Mouse (Mus musculus) MEL (cell line): ENCODE measurements at regions not wholly inside any gene's neighbourhood (a gene's known extent, or its start where the extent isn't known, plus 50 kb on each side); places are given as distances from the start of the nearest gene placed in this dataset.

Experiments used
- DNase-seq: peaks from one replicate; pipeline ENCODE4 v3.0.0; 2011; ENCODE audit warnings: low read depth, low spot score
- H3K27ac ChIP-seq: 2 replicates; pipeline ENCODE4 v1.5.1; 2012; ENCODE audit warnings: low read depth, mild to moderate bottlenecking, control low read depth, low read length, moderate library complexity; ENCODE audit not compliant: control insufficient read depth
- H3K27me3 ChIP-seq, 2 experiments: fragments of 150-350 bp in 1 of 2; sonication (generic) in 1 of 2; 2 replicates each; pipeline ENCODE4 v1.6.1; 2012; ENCODE audit warnings: low read length in 2 of 2, mild to moderate bottlenecking in 2 of 2, improper control_type of control experiment in 1 of 2, moderate library complexity in 1 of 2; ENCODE audit not compliant: insufficient read depth in 2 of 2, control insufficient read depth in 1 of 2
- H3K36me3 ChIP-seq, 2 experiments: 2 replicates each; pipeline ENCODE4 v1.6.1; 2012 to 2014; ENCODE audit warnings: low read length in 2 of 2, improper control_type of control experiment in 1 of 2, inconsistent platforms in 1 of 2, mild to moderate bottlenecking in 1 of 2; ENCODE audit not compliant: insufficient read depth in 2 of 2, control insufficient read depth in 1 of 2
- H3K4me1 ChIP-seq, 2 experiments: fragments of 150-350 bp in 1 of 2; sonication (generic) in 1 of 2; 2 replicates each; pipeline ENCODE4 v1.6.1; 2012; ENCODE audit warnings: low read length in 2 of 2, improper control_type of control experiment in 1 of 2, mild to moderate bottlenecking in 1 of 2; ENCODE audit not compliant: insufficient read depth in 2 of 2, control insufficient read depth in 1 of 2
- H3K4me3 ChIP-seq, 2 experiments: fragments of 150-350 bp in 1 of 2; sonication (generic) in 1 of 2; 2 replicates each; pipeline ENCODE4 v1.5.1; 2012; ENCODE audit warnings: low read depth in 2 of 2, low read length in 2 of 2, mild to moderate bottlenecking in 2 of 2, moderate library complexity in 2 of 2, control low read depth in 1 of 2, improper control_type of control experiment in 1 of 2; ENCODE audit not compliant: control insufficient read depth in 1 of 2, insufficient read depth in 1 of 2
- H3K79me2 ChIP-seq: 2 replicates; pipeline ENCODE4 v1.6.1; 2012; ENCODE audit warnings: mild to moderate bottlenecking, low read length, moderate library complexity; ENCODE audit not compliant: control insufficient read depth, poor library complexity, insufficient read depth
- H3K9ac ChIP-seq: 2 replicates; pipeline ENCODE4 v1.6.1; 2012; ENCODE audit warnings: low read depth, mild to moderate bottlenecking, control low read depth, low read length, moderate library complexity; ENCODE audit not compliant: control insufficient read depth, poor library complexity, severe bottlenecking
- H3K9me3 ChIP-seq: fragments of 150-350 bp; sonication (generic); replicated peaks from 2 replicates; pipeline ENCODE4 v1.6.1; 2012; ENCODE audit warnings: mild to moderate bottlenecking, low read length, improper control_type of control experiment, moderate library complexity; ENCODE audit not compliant: insufficient read depth
- BHLHE40 ChIP-seq: IDR thresholded peaks from 2 replicates; pipeline ENCODE4 v1.6.1; 2012; ENCODE audit warnings: low read depth, mild to moderate bottlenecking, inconsistent platforms, low read length, improper control_type of control experiment, borderline replicate concordance
- CHD1 ChIP-seq: IDR thresholded peaks from 2 replicates; pipeline ENCODE4 v1.6.1; 2012; ENCODE audit warnings: low read depth, mild to moderate bottlenecking, inconsistent platforms, low read length, improper control_type of control experiment
- EP300 ChIP-seq, 2 experiments: IDR thresholded peaks; 2 replicates each; pipeline ENCODE4 v1.6.1; 2011; ENCODE audit warnings: improper control_type of control experiment in 2 of 2, low read length in 2 of 2, low read depth in 1 of 2, mild to moderate bottlenecking in 1 of 2
- JUND ChIP-seq: IDR thresholded peaks from 2 replicates; pipeline ENCODE4 v1.6.1; 2011; ENCODE audit warnings: low read depth, mild to moderate bottlenecking, improper control_type of control experiment, low read length
- KAT2A ChIP-seq: conservative IDR thresholded peaks from 2 replicates; pipeline ENCODE4 v1.6.1; 2012; ENCODE audit warnings: low read depth, low read length, improper control_type of control experiment, inconsistent platforms
- MAX ChIP-seq: IDR thresholded peaks from 2 replicates; pipeline ENCODE4 v1.6.1; 2011; ENCODE audit warnings: low read length, improper control_type of control experiment
- MEF2A ChIP-seq: IDR thresholded peaks from 2 replicates; pipeline ENCODE4 v1.6.1; 2014; ENCODE audit warnings: low read depth, mild to moderate bottlenecking, inconsistent platforms, low read length, improper control_type of control experiment; ENCODE audit not compliant: poor library complexity, insufficient replicate concordance, severe bottlenecking; ENCODE audit errors: extremely low read depth
- NELFE ChIP-seq: IDR thresholded peaks from 2 replicates; pipeline ENCODE4 v1.6.1; 2011; ENCODE audit warnings: low read depth, low read length, improper control_type of control experiment
- POLR2AphosphoS2 ChIP-seq: IDR thresholded peaks from 2 replicates; pipeline ENCODE4 v1.6.1; 2011; ENCODE audit warnings: low read length, improper control_type of control experiment
- POLR2AphosphoS5 ChIP-seq: IDR thresholded peaks from 2 replicates; pipeline ENCODE4 v1.6.1; 2012; ENCODE audit warnings: low read depth, borderline replicate concordance, mild to moderate bottlenecking, inconsistent platforms, low read length, moderate library complexity, mixed read lengths
- RAD21 ChIP-seq: IDR thresholded peaks from 2 replicates; pipeline ENCODE4 v1.6.1; 2011; ENCODE audit warnings: mild to moderate bottlenecking, low read depth, low read length, improper control_type of control experiment
- RCOR1 ChIP-seq: IDR thresholded peaks from 2 replicates; pipeline ENCODE4 v1.6.1; 2012; ENCODE audit warnings: low read depth, mild to moderate bottlenecking, inconsistent platforms, low read length, improper control_type of control experiment
- TAL1 ChIP-seq: IDR thresholded peaks from 2 replicates; pipeline ENCODE4 v1.6.1; 2012; ENCODE audit warnings: mild to moderate bottlenecking, inconsistent platforms, low read length, moderate library complexity, mixed read lengths
- TBP ChIP-seq: IDR thresholded peaks from 2 replicates; pipeline ENCODE4 v1.8.0; 2011; ENCODE audit warnings: low read depth, low read length, improper control_type of control experiment
- UBTF ChIP-seq: IDR thresholded peaks from 2 replicates; pipeline ENCODE4 v1.6.1; 2012; ENCODE audit warnings: low read depth, mild to moderate bottlenecking, inconsistent platforms, low read length, improper control_type of control experiment, moderate library complexity, borderline replicate concordance; ENCODE audit not compliant: insufficient read depth
- USF1 ChIP-seq: IDR thresholded peaks from 2 replicates; pipeline ENCODE4 v1.6.1; 2014; ENCODE audit warnings: low read depth, mild to moderate bottlenecking, inconsistent platforms, low read length, improper control_type of control experiment, moderate library complexity
- USF2 ChIP-seq, 2 experiments: IDR thresholded peaks; 2 replicates each; pipeline ENCODE4 v1.6.1; 2011 to 2012; ENCODE audit warnings: improper control_type of control experiment in 2 of 2, low read length in 2 of 2, borderline replicate concordance in 1 of 2, inconsistent platforms in 1 of 2, low read depth in 1 of 2, mild to moderate bottlenecking in 1 of 2; ENCODE audit not compliant: insufficient read depth in 1 of 2

DNA sequence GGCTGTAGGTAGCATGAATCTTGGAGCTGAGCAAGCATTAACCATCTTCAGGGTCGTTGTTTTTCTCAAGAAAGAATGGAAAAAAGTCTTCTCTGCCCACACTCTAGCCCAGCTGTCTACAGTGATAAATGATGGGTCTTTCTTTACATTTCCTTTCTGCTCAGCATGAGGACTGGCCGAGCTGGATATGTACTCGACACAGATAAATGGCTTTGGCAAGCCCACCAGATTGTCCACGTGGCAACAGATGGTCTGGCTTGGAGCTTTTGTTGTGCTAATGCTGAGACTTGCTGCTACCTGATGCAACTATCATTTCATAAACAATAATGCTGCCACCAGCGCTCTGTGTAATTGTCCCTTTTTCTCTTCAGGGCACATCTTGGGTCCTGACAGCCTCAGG is 487.8 kb downstream of the Tmem114 start:
- Histone ChIP-seq H3K27ac (no peak overlapping the region), H3K27me3 (no peaks in the 10 kb centered on the region), H3K79me2 (no peaks in the 10 kb centered on the region), H3K36me3 (no peaks in the 10 kb centered on the region), H3K4me3 (no peak overlapping the region), H3K4me1 (no peaks in the 10 kb centered on the region), H3K9ac (no peak overlapping the region), H3K9me3 (no peaks in the 10 kb centered on the region)
- TF ChIP-seq RAD21 (no peak), TBP (no peak), MAX (no peak), RCOR1 (no peak), TAL1 (no peak), BHLHE40 (no peak), CHD1 (no peak), KAT2A (no peak), USF2 (IDR thresholded peaks at IDR 0.05; ENCODE audit: borderline replicate concordance in 1 of 2, insufficient read depth in 1 of 2, low read depth in 1 of 2, low read length in 2 of 2) (no peak), EP300 (IDR thresholded peaks at IDR 0.05; ENCODE audit: low read depth in 1 of 2, low read length in 2 of 2) (no peak), UBTF (no peak), POLR2AphosphoS2 (no peak), MEF2A (no peak), USF1 (no peak), NELFE (no peak)
- no peak for DNase-seq

DNA sequence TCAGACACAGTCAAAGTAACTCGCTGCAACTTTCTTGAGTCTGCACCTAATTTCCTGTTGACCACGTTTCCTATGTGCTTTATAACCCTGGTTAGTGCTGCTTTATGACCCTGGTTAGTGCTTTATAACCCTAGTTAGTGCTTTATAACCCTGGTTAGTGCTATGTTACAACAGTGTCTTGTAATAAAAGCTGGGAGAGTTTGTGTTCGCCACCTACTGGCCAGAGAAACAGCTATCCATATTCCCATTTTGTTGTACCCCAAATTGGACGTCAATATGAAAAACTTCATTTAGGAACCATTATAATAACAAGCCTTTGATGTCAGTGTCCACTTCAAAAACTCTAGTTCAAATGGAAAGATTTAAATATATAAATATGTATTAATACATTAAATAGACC is 492.6 kb downstream of the Tmem114 start:
- no peaks in the 10 kb centered on the region for H3K79me2 ChIP-seq
- no peak for TF ChIP-seq POLR2AphosphoS5
- no peak for TF ChIP-seq JUND
- TF ChIP-seq POLR2AphosphoS2, result no peak
- H3K9me3 ChIP-seq, result no peaks in the 10 kb centered on the region
- no peak overlapping the region for H3K27ac ChIP-seq
- no peaks in the 10 kb centered on the region for H3K4me1 ChIP-seq
- no peak for DNase-seq
- H3K9ac ChIP-seq, result no peak overlapping the region
- H3K36me3 ChIP-seq, result no peaks in the 10 kb centered on the region
- no peak overlapping the region for H3K4me3 ChIP-seq
- H3K27me3 ChIP-seq, result no peaks in the 10 kb centered on the region
